Mouse (Mus musculus) liver, embryonic 14.5 days (tissue): ENCODE data around the gene Cux2. TPM values are rescaled to one million over a fixed set of nuclear protein-coding genes. Genes with fewer than 3 reads are reported as not detected.

Experiments used
- ATAC-seq: fragments of 200-750 bp; cut with Nextera tagmentation; 2 replicates; pipeline ENCODE4 v1.8.0; 2017; ENCODE audit warnings: moderate number of reproducible peaks, mild to moderate bottlenecking, moderate library complexity; ENCODE audit not compliant: insufficient read depth
- DNase-seq, 3 experiments: peaks; one replicate each; pipeline ENCODE4 v3.0.0-alpha.2; 2012 to 2013; ENCODE audit warnings: low read depth in 3 of 3, low spot score in 3 of 3
- H3K27ac ChIP-seq: fragments of 300-500 bp; sonication (generic); 2 replicates; pipeline ENCODE4 v1.5.1; 2014; ENCODE audit warnings: moderate library complexity, mild to moderate bottlenecking, control low read depth, inconsistent platforms
- H3K27me3 ChIP-seq: fragments of 300-500 bp; sonication (generic); 2 replicates; pipeline ENCODE4 v1.6.1; 2014; ENCODE audit warnings: mild to moderate bottlenecking, low read length, moderate library complexity; ENCODE audit not compliant: control insufficient read depth, insufficient read depth
- H3K36me3 ChIP-seq: fragments of 300-500 bp; sonication (generic); replicated peaks from 2 replicates; pipeline ENCODE4 v1.6.1; 2014; ENCODE audit warnings: low read depth; ENCODE audit not compliant: control insufficient read depth, insufficient read depth
- H3K4me1 ChIP-seq, 2 experiments: fragments of 200-500 bp in 1 of 2; fragments of 300-500 bp in 1 of 2; sonication (generic) in 1 of 2; replicated peaks; 2 replicates each; pipeline ENCODE4 v1.6.1; 2012 to 2014; ENCODE audit warnings: antibody characterized with exemption in 1 of 2, inconsistent platforms in 1 of 2, low read length in 1 of 2; ENCODE audit not compliant: control insufficient read depth in 2 of 2, insufficient read depth in 2 of 2
- H3K4me2 ChIP-seq: fragments of 300-500 bp; sonication (generic); 2 replicates; pipeline ENCODE4 v1.6.1; 2014; ENCODE audit warnings: low read depth, mild to moderate bottlenecking, control low read depth, moderate library complexity
- H3K4me3 ChIP-seq, 2 experiments: fragments of 200-500 bp in 1 of 2; fragments of 300-500 bp in 1 of 2; sonication (generic) in 1 of 2; 2 replicates each; pipeline ENCODE4 v1.5.1; 2012 to 2014; ENCODE audit warnings: low read depth in 2 of 2, low read length in 2 of 2, mild to moderate bottlenecking in 2 of 2, control low read depth in 1 of 2, inconsistent platforms in 1 of 2, moderate library complexity in 1 of 2; ENCODE audit not compliant: insufficient read depth in 1 of 2
- H3K9ac ChIP-seq: fragments of 300-500 bp; sonication (generic); replicated peaks from 2 replicates; pipeline ENCODE4 v1.6.1; 2014; ENCODE audit warnings: mild to moderate bottlenecking, control low read depth, moderate library complexity
- H3K9me3 ChIP-seq: fragments of 300-500 bp; sonication (generic); 2 replicates; pipeline ENCODE4 v1.6.1; 2016; ENCODE audit warnings: low read length, mixed read lengths; ENCODE audit not compliant: control insufficient read depth
- CTCF ChIP-seq: IDR thresholded peaks from 2 replicates; pipeline ENCODE4 v1.5.1; 2016; ENCODE audit warnings: antibody characterized with exemption, low read depth, control low read depth
- EP300 ChIP-seq: IDR thresholded peaks from 2 replicates; pipeline ENCODE4 v1.6.1; 2016; ENCODE audit warnings: antibody characterized with exemption, low read depth
- WGBS: fragments of 180-500 bp; shearing (Covaris S2); extraction: QIAGEN DNeasy Blood & Tissue Kit; methylation state at CpG from one replicate; pipeline ENCODE4 v1.1.7; 2014; ENCODE audit not compliant: insufficient replicate concordance; 5-methylcytosine and 5-hydroxymethylcytosine counted together
- polyA plus RNA-seq, 2 experiments: library from polyadenylated mRNA; depleted of rRNA in 1 of 2; stranded (reverse) in 1 of 2; unstranded in 1 of 2; fragments of >200 nt; fragmentation: Nextera tagmentation in 1 of 2; extraction: Ambion mirVana in 1 of 2; gene quantifications; 2 replicates each; pipeline versions ENCODE4 v1.2.1 to v1.2.3; 2012 to 2014

Gene Cux2
- polyA plus RNA-seq, 2 experiments: 1.0 to 1.4 TPM

DNA sequence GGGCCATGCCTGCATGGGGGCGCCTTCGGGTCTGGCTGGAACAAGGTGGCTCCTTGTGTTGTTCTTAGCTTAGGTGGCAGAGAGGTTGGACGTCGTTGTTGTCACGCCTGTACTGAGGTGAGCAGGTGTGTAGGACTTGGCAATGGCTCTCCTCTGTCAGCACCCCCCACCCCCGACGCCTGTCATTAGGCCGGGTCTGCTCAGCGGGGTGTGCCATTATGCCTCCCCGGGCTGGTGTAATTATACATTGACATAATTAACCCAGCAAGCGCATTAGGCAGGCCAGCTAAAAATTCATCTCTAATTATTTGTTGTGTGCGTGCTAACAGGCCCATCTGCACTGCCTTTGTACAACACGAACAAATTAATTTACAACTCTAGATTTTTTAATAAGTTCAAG lies 160.5 kb downstream of the Cux2 start:
- H3K4me3 ChIP-seq: no peak overlapping the region
- no peaks in the 10 kb centered on the region for H3K9me3 ChIP-seq
- ATAC-seq: no peak
- no peaks in the 10 kb centered on the region for H3K27me3 ChIP-seq
- H3K4me2 ChIP-seq: no peak overlapping the region
- DNase-seq: no peak
- no peaks in the 10 kb centered on the region for H3K36me3 ChIP-seq
- H3K27ac ChIP-seq: no peak overlapping the region
- no peak overlapping the region for H3K9ac ChIP-seq
- no peak for TF ChIP-seq CTCF
- TF ChIP-seq EP300: no peak
- 63% methylated on average over 13 of the region's 13 CpGs for WGBS
- no peaks in the 10 kb centered on the region for H3K4me1 ChIP-seq

DNA sequence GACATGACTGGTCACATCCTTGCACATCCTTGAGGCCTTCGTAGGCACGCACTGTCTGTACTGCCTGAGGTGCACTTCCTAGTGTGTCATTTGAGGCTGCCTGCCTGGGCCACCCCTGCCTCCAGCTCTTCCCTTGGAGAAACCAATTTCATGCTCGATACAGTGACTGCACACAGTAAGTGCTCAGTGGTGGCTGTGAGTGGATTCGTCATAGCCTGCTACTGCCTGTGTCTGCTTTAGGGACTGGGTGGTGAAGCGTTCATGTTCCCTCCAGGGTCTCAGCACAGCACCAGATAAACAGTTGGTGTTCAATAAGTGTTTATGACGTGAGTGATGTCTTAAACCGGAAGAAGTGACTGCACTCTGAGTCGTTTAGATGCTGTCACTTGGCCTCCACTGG lies 166.5 kb downstream of the Cux2 start:
- Histone ChIP-seq H3K9ac (no peak overlapping the region), H3K36me3 (no peaks in the 10 kb centered on the region), H3K27me3 (no peaks in the 10 kb centered on the region), H3K4me1 (no peaks in the 10 kb centered on the region), H3K4me3 (no peak overlapping the region), H3K4me2 (no peak overlapping the region), H3K27ac (no peak overlapping the region), H3K9me3 (no peaks in the 10 kb centered on the region)
- TF ChIP-seq EP300 (no peak), CTCF (no peak)
- 58% methylated on average over 8 of the region's 8 CpGs for WGBS
- DNase-seq: no peak
- ATAC-seq: no peak

DNA sequence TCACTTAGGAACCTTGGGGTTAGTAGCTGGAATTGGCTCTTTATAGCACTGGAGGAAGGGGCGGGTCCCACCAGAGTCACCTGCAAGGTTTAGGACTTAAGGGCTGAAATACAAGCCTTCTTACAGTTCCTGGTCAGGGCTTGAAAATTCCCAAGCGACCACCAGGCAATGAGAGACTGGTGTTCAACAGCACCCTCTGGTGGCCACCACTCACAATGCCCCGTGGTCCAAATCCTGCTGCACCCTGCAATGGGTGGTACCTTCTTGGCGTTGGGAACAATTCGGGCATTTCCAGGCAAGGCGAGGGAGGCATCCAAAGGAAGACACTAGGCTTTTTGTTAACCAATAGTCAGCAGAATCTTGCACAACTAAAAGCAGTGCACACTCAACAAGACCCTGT lies 170.7 kb downstream of the Cux2 start:
- DNase-seq (no peak), ATAC-seq (no peak)
- H3K36me3 ChIP-seq: no peaks in the 10 kb centered on the region
- no peak overlapping the region for H3K27ac ChIP-seq
- no peak overlapping the region for H3K4me2 ChIP-seq
- H3K9me3 ChIP-seq: no peaks in the 10 kb centered on the region
- no peaks in the 10 kb centered on the region for H3K4me1 ChIP-seq
- no peak overlapping the region for H3K9ac ChIP-seq
- H3K4me3 ChIP-seq: no peak overlapping the region
- TF ChIP-seq CTCF (peak; percentile 84), EP300 (no peak)
- H3K27me3 ChIP-seq: no peaks in the 10 kb centered on the region
- 37% methylated on average over 6 of the region's 6 CpGs for WGBS

DNA sequence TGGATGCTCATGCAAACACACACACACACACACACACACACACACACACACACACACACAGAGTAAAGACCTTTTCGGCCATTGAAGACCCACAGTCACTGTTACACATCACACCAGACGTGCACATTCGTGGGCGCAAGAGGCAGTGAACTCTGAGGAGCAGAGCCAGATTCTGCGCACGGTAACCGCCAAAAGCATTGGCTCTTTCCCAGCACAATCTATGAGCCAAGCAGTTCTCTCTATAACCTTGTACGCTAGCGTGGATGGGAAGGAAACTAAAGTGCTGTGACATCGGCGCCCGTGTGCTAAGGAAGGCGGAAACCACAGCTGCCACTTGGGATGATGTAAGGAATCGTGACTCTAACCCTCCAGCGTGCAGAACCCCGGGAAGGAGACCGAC lies 171.2 kb downstream of the Cux2 start:
- H3K4me1 ChIP-seq: no peaks in the 10 kb centered on the region
- no peak overlapping the region for H3K4me2 ChIP-seq
- no peaks in the 10 kb centered on the region for H3K9me3 ChIP-seq
- no peak for DNase-seq
- ATAC-seq: no peak
- no peaks in the 10 kb centered on the region for H3K27me3 ChIP-seq
- no peak overlapping the region for H3K4me3 ChIP-seq
- WGBS: 69% methylated on average over 17 of the region's 17 CpGs
- no peak overlapping the region for H3K9ac ChIP-seq
- H3K27ac ChIP-seq: no peak overlapping the region
- no peaks in the 10 kb centered on the region for H3K36me3 ChIP-seq
- TF ChIP-seq EP300: no peak
- no peak for TF ChIP-seq CTCF

DNA sequence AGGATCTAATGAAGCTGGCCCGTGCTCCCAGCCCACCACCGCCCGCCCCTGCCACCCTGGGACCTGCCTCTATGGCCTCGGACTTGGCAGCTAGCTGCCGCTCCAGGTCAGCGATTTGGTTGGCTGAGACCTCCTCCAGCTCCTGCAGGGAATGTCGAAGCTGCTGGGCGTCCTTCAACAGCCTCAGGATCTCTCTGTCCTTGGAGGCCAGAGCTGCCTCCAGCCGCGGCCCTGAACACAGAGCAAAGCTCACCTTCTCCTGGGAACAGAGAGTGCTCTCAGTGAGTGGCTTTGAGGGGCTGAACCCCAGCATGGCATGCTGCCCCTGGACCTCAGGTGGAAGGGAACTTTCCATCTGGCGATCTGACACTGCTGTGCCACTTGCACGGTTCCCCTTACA lies 173.0 kb downstream of the Cux2 start:
- TF ChIP-seq EP300: no peak
- TF ChIP-seq CTCF: no peak
- WGBS: 71% methylated on average over 12 of the region's 12 CpGs
- Histone ChIP-seq H3K4me3 (no peak overlapping the region), H3K4me2 (no peak overlapping the region), H3K9ac (no peak overlapping the region), H3K9me3 (no peaks in the 10 kb centered on the region), H3K27me3 (no peaks in the 10 kb centered on the region), H3K27ac (no peak overlapping the region), H3K36me3 (no peaks in the 10 kb centered on the region), H3K4me1 (no peaks in the 10 kb centered on the region)
- no peak for DNase-seq
- ATAC-seq: no peak
